Mouse (Mus musculus): ENCODE results near the gene Gm3417. TPM values are rescaled to one million over a fixed set of nuclear protein-coding genes. Genes with fewer than 3 reads are reported as not detected.
A peak's percentile ranks its signal among the peaks of the same experiment; 100 is the strongest.
"Not testable (repeated sequence)": the region's sequence is repeated elsewhere in the genome, so short reads cannot be mapped to it uniquely, and the experiment has no call there.

Gene Gm3417
- polyA plus RNA-seq (2015; fragmentation: Nextera tagmentation; extraction: Ambion mirVana): 1.6 TPM in 1 of 2 replicates, not detected in the other

- WGBS: no CpG with 5 or more reads among the region's 60 CpGs
- not testable (repeated sequence) for H3K36me3 ChIP-seq (replicated peaks); H3K9me3 ChIP-seq; H3K4me1 ChIP-seq; H3K27ac ChIP-seq; H3K27me3 ChIP-seq (replicated peaks); H3K9ac ChIP-seq
- ATAC-seq (replicated peaks): peak; percentile 99
- Histone ChIP-seq H3K4me2 (peak within 1 kb of the TSS; percentile 36), H3K4me3 (0 out of 2 replicates have a peak within 1 kb of the TSS, but pooled peaks have one; percentile 13)
Observed at GRCm38 (mm10) chr17:14978362-14979038, at the start of gene Gm3417, which contains the start of gene 9030025P20Rik. Gm3417 (minus strand) TSS chr17:14978790. 9030025P20Rik (plus strand) TSS chr17:14978468.

GRCm38 (mm10) chr17:15025513-15025912, 46.9 kb upstream of the Gm3417 start:
- not testable (repeated sequence) for H3K9ac ChIP-seq; H3K27me3 ChIP-seq (replicated peaks); H3K36me3 ChIP-seq (replicated peaks); H3K9me3 ChIP-seq; H3K4me3 ChIP-seq; H3K27ac ChIP-seq; ATAC-seq (replicated peaks); H3K4me1 ChIP-seq; H3K4me2 ChIP-seq
- no CpG with 5 or more reads among the region's 6 CpGs for WGBS

- not testable (repeated sequence) for H3K27me3 ChIP-seq (replicated peaks); H3K27ac ChIP-seq; H3K4me3 ChIP-seq; H3K9me3 ChIP-seq; H3K4me2 ChIP-seq; H3K36me3 ChIP-seq (replicated peaks); H3K9ac ChIP-seq; H3K4me1 ChIP-seq
- WGBS: no CpG with 5 or more reads among the region's 48 CpGs
- ATAC-seq (replicated peaks): peak; percentile 93
Observed at GRCm38 (mm10) chr17:15024502-15025193, 46.1 kb upstream of the Gm3417 start.

DNA sequence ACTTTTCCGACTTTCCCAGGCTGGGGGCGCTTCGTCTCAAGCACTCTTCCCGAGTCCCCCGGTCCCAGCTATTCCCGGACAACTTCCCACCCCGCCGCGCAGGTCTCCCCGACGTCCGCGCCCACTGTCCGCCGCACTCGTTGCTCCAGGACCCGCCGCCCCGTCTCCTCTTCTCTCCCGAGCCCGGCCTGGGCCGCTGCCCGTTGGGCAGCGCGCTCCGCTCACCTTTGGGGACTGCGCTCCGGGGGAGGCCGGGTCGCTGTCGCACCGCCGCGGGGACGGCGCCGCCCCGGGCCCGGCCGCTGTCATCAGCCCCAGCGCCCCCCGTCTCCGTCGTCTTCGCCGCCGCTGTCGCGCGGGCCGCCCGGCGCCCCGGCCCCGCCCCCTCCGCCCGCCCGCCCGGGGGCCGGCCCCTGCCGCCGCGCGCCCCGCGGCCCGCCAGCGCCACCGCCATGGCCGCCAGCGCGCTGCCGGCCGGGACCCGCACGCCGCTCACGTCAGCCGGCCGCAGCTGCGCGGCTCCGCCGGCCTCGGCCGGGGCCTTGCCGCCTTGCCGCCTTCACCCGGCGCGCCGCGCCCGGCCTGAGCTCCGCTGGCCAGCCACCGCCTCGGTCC, 45.4 kb upstream of the Gm3417 start:
- peak; percentile 88 for ATAC-seq (replicated peaks)
- H3K36me3 ChIP-seq (replicated peaks); H3K27ac ChIP-seq; H3K4me1 ChIP-seq; H3K9me3 ChIP-seq; H3K4me2 ChIP-seq; H3K4me3 ChIP-seq; H3K27me3 ChIP-seq (replicated peaks); H3K9ac ChIP-seq: not testable (repeated sequence)
- no CpG with 5 or more reads among the region's 97 CpGs for WGBS

GRCm38 (mm10) chr17:15021503-15022220, 43.1 kb upstream of the Gm3417 start:
- H3K27me3 ChIP-seq (replicated peaks); H3K9me3 ChIP-seq; H3K9ac ChIP-seq; H3K4me1 ChIP-seq; H3K36me3 ChIP-seq (replicated peaks); H3K27ac ChIP-seq; H3K4me2 ChIP-seq; ATAC-seq (replicated peaks); H3K4me3 ChIP-seq: not testable (repeated sequence)
- WGBS: 87% methylated on average over 3 of the region's 3 CpGs

DNA sequence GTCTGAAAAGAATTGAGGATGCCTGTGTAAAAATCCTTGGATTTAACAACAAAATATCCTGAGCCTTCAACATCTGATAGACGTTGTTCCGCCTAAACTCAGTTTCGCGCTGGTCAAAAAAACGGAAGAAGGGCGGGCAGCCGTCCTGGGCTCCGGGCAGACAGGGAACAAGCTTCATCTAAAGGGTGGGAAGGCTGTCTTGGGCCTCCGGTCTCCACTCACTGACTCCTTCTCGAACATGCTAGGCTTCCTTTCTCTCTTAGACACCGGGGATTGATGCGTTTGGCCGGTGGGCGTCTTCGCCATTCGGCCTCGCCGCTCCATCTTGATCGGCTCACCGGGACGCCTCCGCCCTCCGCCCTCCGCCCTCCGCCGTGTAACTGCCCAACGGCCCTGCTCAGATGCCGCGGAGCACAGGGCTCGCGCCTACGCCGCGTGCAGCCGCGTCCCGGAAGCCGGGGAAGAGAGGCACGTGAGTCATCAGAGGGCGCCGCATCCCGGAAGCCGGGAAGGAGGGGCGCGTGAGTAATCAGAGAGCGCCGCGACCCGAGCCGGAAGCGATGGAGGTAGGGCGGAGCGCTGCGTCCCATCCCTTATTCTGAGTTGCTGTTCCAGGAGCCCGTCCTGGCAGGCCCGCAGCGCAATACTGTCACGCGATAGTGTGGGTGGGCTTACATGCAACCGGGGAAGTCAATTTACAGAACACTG, 31.3 kb upstream of the Gm3417 start, which contains the start of gene Gm3435:
Gene Gm3435, plus strand, starts transcription at position 471 of the 708 bp plus-strand sequence.
- not testable (repeated sequence) for H3K4me1 ChIP-seq; H3K36me3 ChIP-seq (replicated peaks); H3K9ac ChIP-seq; H3K9me3 ChIP-seq; H3K27me3 ChIP-seq (replicated peaks); H3K27ac ChIP-seq; H3K4me3 ChIP-seq; H3K4me2 ChIP-seq
- ATAC-seq (replicated peaks): peak; percentile 99
- no CpG with 5 or more reads among the region's 60 CpGs for WGBS

DNA sequence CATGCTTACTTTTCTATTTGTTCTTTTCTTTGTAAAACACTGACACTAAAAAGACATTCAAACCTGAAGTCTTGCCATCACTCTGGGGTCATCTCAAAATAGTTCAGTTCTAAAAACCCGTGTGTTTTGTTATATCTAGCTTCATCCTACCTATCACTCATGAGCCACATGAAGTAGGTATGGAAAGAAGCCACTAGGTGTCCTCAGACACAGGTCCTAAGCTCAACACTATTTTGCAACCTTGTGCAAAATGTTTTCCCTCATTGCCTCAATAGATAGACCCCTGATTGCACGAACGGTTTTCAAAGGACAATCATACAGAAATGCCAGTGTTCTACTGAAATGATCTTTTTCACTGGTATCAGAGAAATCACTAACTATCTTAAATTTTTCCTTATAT, 30.5 kb upstream of the Gm3417 start:
- H3K27ac ChIP-seq; H3K27me3 ChIP-seq (replicated peaks); H3K4me1 ChIP-seq; H3K4me2 ChIP-seq; ATAC-seq (replicated peaks); H3K9ac ChIP-seq; H3K9me3 ChIP-seq; H3K4me3 ChIP-seq; H3K36me3 ChIP-seq (replicated peaks): not testable (repeated sequence)
- no CpG with 5 or more reads among the region's 3 CpGs for WGBS

DNA sequence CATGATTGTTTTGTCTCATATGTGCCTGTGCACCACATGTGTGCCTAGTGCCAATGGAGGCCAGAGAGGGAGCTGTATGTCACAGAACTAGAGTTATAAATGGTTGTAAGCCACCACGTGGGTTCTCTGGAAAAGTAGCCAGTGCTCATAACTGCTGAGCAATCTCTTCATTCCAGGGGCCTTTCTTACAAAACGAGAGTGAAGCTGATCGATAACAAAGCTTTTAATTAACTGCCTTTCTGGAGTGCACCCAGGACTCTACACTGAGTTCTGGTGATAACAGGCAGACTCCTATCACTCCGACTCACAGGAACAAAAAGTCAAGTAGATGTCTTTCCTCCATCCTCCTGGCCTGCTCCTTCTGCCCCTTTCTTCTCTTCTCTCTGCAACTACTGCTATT, 21.5 kb upstream of the Gm3417 start:
- WGBS: no CpG with 5 or more reads among the region's 4 CpGs
- not testable (repeated sequence) for H3K27ac ChIP-seq; H3K36me3 ChIP-seq (replicated peaks); H3K9ac ChIP-seq; H3K27me3 ChIP-seq (replicated peaks); H3K4me2 ChIP-seq; H3K4me1 ChIP-seq; H3K4me3 ChIP-seq; H3K9me3 ChIP-seq; ATAC-seq (replicated peaks)

DNA sequence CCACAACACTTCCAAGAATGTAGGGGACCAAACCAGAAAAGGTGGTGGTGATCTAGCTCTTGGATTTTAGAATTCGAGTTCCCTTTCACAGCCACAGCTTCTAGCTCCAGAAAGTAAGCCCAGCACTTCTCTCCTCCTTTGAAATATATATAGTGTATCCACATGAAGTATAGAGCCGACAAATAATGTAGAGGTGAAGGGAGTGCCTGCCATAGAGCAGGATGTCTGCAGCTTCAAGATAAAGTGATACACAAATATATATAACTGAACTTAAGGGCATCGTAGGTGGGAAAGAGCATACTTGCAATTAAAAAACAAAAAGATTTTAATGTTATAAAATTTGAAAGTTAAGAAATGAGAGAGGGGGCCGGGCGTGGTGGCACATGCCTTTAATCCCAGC, 15.6 kb upstream of the Gm3417 start:
- no CpG with 5 or more reads among the region's 5 CpGs for WGBS
- not testable (repeated sequence) for H3K36me3 ChIP-seq (replicated peaks); H3K9me3 ChIP-seq; H3K27ac ChIP-seq; H3K27me3 ChIP-seq (replicated peaks); H3K4me3 ChIP-seq; H3K9ac ChIP-seq; H3K4me2 ChIP-seq; ATAC-seq (replicated peaks); H3K4me1 ChIP-seq

DNA sequence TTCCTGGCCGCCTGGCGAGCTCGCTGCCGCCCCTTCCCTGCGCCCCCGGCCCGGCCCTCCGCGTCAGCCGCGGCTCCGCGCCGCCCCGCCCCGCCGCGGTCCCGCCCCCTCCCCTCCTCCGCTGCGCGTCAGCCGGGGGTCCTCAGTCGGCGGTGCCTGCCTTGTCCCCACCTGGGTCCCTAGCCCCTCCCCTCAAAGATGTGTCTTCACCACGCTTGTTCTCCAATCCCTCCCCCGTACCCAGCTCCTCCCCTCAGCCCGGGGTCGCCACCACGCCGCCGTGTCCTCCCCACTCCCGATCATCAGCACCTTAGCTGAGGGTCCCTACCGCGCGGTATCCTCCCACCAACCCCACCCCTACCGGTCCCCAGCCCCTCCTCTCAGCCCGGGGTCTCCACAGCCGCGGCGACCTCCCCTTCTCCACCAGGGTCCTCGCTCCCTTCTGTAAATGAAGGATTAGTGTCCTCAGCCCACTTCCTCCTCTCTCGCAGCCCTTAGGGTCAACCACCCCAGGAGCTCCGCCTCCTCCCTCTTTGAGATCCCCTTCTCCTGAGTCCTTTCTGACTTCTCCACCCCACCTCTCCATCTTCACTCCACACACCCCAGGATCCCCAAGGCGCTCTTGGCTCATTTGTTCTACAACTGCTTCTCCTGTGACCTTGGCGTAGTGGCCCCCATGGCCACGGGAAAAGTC, 14.7 kb upstream of the Gm3417 start:
- H3K4me2 ChIP-seq; H3K4me3 ChIP-seq; H3K27ac ChIP-seq; H3K9ac ChIP-seq; H3K9me3 ChIP-seq; H3K36me3 ChIP-seq (replicated peaks); H3K27me3 ChIP-seq (replicated peaks); H3K4me1 ChIP-seq: not testable (repeated sequence)
- ATAC-seq (replicated peaks): peak; percentile 93
- no CpG with 5 or more reads among the region's 47 CpGs for WGBS

DNA sequence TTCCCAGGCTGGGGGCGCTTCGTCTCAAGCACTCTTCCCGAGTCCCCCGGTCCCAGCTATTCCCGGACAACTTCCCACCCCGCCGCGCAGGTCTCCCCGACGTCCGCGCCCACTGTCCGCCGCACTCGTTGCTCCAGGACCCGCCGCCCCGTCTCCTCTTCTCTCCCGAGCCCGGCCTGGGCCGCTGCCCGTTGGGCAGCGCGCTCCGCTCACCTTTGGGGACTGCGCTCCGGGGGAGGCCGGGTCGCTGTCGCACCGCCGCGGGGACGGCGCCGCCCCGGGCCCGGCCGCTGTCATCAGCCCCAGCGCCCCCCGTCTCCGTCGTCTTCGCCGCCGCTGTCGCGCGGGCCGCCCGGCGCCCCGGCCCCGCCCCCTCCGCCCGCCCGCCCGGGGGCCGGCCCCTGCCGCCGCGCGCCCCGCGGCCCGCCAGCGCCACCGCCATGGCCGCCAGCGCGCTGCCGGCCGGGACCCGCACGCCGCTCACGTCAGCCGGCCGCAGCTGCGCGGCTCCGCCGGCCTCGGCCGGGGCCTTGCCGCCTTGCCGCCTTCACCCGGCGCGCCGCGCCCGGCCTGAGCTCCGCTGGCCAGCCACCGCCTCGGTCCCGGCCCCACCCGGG, 14.0 kb upstream of the Gm3417 start:
- WGBS: no CpG with 5 or more reads among the region's 98 CpGs
- H3K9ac ChIP-seq; H3K27ac ChIP-seq; H3K27me3 ChIP-seq (replicated peaks); H3K9me3 ChIP-seq; H3K4me2 ChIP-seq; H3K4me3 ChIP-seq; H3K36me3 ChIP-seq (replicated peaks); H3K4me1 ChIP-seq: not testable (repeated sequence)
- ATAC-seq (replicated peaks): peak; percentile 89

Measured in midbrain, embryonic 15.5 days (tissue).